Mouse (Mus musculus) left cerebral cortex, postnatal 10 days (tissue): ENCODE data around the gene Sox18. TPM values are rescaled to one million over a fixed set of nuclear protein-coding genes. Genes with fewer than 3 reads are reported as not detected.

Experiments
- DNase-seq, 2 experiments: peaks; one replicate each; pipeline ENCODE4 v3.0.0; 2021 to 2022; ENCODE audit warnings: low spot score in 2 of 2, mixed read lengths in 1 of 2; ENCODE audit errors: extremely low spot score in 1 of 2
- intact Hi-C: fragments of 180-260 bp; cut with DNase I; formaldehyde crosslinking; loops from one replicate; pipeline ENCODE4 v1.15.1; 2025
- total RNA-seq, 2 experiments: library from RNA; stranded (reverse); gene quantifications; 2 replicates each; pipeline ENCODE4 v1.2.3; 2021

Gene Sox18
- total RNA-seq, 2 experiments from 2014 or later: 13.9 to 14.7 TPM

GRCm38 (mm10) chr2:181658930-181659555 lies 12.4 kb downstream of the Sox18 start:
- intact Hi-C loops: loop anchor here (5.0 kb wide), 1 partner anchor 37 kb away; no protein-coding TSS in a partner anchor
- peak in 1 of 2 experiments; percentile 85 for DNase-seq

GRCm38 (mm10) chr2:181658528-181658927 lies 12.9 kb downstream of the Sox18 start:
- no peak for DNase-seq
- intact Hi-C loops: loop anchor here (5.0 kb wide), 1 partner anchor 36 kb away; no protein-coding TSS in a partner anchor

GRCm38 (mm10) chr2:181657441-181657840 lies 14.0 kb downstream of the Sox18 start:
- intact Hi-C loops: loop anchor here (5.0 kb wide), 1 partner anchor 35 kb away; no protein-coding TSS in a partner anchor
- no peak for DNase-seq

GRCm38 (mm10) chr2:181656734-181657133 lies 14.7 kb downstream of the Sox18 start, which contains the start of gene Gm29797:
TSS of gene Gm29797 (plus strand) at chr2:181657034.
- intact Hi-C loops: loop anchor here (5.0 kb wide), 1 partner anchor 34 kb away; no protein-coding TSS in a partner anchor
- no peak for DNase-seq

GRCm38 (mm10) chr2:181653523-181653922 lies 17.9 kb downstream of the Sox18 start:
- intact Hi-C loops: no loop called here
- DNase-seq: no peak

GRCm38 (mm10) chr2:181653065-181653464 lies 18.4 kb downstream of the Sox18 start:
- intact Hi-C loops: no loop called here
- DNase-seq: no peak

GRCm38 (mm10) chr2:181648926-181649325 lies 22.5 kb downstream of the Sox18 start:
- peak in 1 of 2 experiments; percentile 43 for DNase-seq
- intact Hi-C loops: loop anchor here (10.0 kb wide), 1 partner anchor 196 kb away; no protein-coding TSS in a partner anchor

GRCm38 (mm10) chr2:181646626-181647472 lies 24.6 kb downstream of the Sox18 start:
- intact Hi-C loops: loop anchor here (10.0 kb wide), 1 partner anchor 198 kb away; no protein-coding TSS in a partner anchor
- no peak for DNase-seq

GRCm38 (mm10) chr2:181645666-181646065 lies 25.8 kb downstream of the Sox18 start:
- intact Hi-C loops: loop anchor here (10.0 kb wide), 1 partner anchor 199 kb away; no protein-coding TSS in a partner anchor
- no peak for DNase-seq

GRCm38 (mm10) chr2:181644361-181644760 lies 27.1 kb downstream of the Sox18 start:
- peak in 1 of 2 experiments; percentile 58 for DNase-seq

GRCm38 (mm10) chr2:181635865-181636264 lies 35.6 kb downstream of the Sox18 start:
- intact Hi-C loops: no loop called here
- DNase-seq: no peak

More at GRCm38 (mm10) chr2:181644361-181644760, 27.1 kb downstream of the Sox18 start:
- intact Hi-C loops: loop anchor here (5.0 to 10.0 kb wide), 2 partner anchors 33 to 200 kb away; no protein-coding TSS in a partner anchor

- intact Hi-C loops: no loop called here
- DNase-seq: no peak
Observed at GRCm38 (mm10) chr2:181632624-181633023, 38.8 kb downstream of the Sox18 start.

- DNase-seq: no peak
- intact Hi-C loops: no loop called here
Observed at GRCm38 (mm10) chr2:181628471-181628870, 43.0 kb downstream of the Sox18 start.

- intact Hi-C loops: loop anchor here (5.0 kb wide), 1 partner anchor 34 kb away; the partner anchor contains the start of gene Gm29797
- peak; percentile 11 to 28 for DNase-seq
Observed at GRCm38 (mm10) chr2:181623401-181623800, 48.0 kb downstream of the Sox18 start.

Other genes starting within 250 kb of the Sox18 start
- gene Zbtb46, start 212.2 kb downstream of the Sox18 start, total RNA-seq: 10 to 100 TPM; 17.1 to 19.9 TPM
- not detected for gene Abhd16b, start 178.4 kb downstream of the Sox18 start, total RNA-seq
- 10 to 100 TPM; 75.5 to 77.2 TPM for gene Tpd52l2, start 174.5 kb downstream of the Sox18 start, total RNA-seq
- 100 to 1,000 TPM; 320 to 333 TPM for gene Dnajc5, start 151.2 kb downstream of the Sox18 start, total RNA-seq
- 10 to 100 TPM; 34.7 to 53.6 TPM for gene Uckl1, start 86.7 kb downstream of the Sox18 start, total RNA-seq
- 10 to 100 TPM; 44.9 to 48.8 TPM for gene Prpf6, start 79.8 kb downstream of the Sox18 start, total RNA-seq
- 100 to 1,000 TPM; 139 to 152 TPM for gene Zfp512b, start 78.8 kb downstream of the Sox18 start, total RNA-seq
- gene Samd10, start 72.4 kb downstream of the Sox18 start, total RNA-seq: 10 to 100 TPM; 27.1 to 28.8 TPM
- gene Gm29797, start 14.6 kb downstream of the Sox18 start, total RNA-seq: under 1 TPM in 1 of 2 experiments, not detected in 1; 0.67 TPM
- 10 to 100 TPM; 57.3 to 62.7 TPM for gene Tcea2, start 8.7 kb upstream of the Sox18 start, total RNA-seq
- gene Rgs19, start 22.3 kb upstream of the Sox18 start, total RNA-seq: 10 to 100 TPM; 48.8 to 57.2 TPM
- gene Lkaaear1, start 26.8 kb upstream of the Sox18 start, total RNA-seq: not detected
- 10 to 100 TPM; 75.4 to 82.2 TPM for gene Oprl1, start 43.4 kb upstream of the Sox18 start, total RNA-seq
- gene Myt1, start 91.7 kb upstream of the Sox18 start, total RNA-seq: 10 to 100 TPM; 24.3 to 27.7 TPM
- gene Pcmtd2, start 166.2 kb upstream of the Sox18 start, total RNA-seq: 10 to 100 TPM; 51.8 to 62.1 TPM
- 10 to 100 TPM; 32.7 to 39.4 TPM for gene Polr3k, start 192.7 kb upstream of the Sox18 start, total RNA-seq